Mouse (Mus musculus): Measurements from ENCODE around the gene Zfpm1.

Gene Zfpm1

DNA sequence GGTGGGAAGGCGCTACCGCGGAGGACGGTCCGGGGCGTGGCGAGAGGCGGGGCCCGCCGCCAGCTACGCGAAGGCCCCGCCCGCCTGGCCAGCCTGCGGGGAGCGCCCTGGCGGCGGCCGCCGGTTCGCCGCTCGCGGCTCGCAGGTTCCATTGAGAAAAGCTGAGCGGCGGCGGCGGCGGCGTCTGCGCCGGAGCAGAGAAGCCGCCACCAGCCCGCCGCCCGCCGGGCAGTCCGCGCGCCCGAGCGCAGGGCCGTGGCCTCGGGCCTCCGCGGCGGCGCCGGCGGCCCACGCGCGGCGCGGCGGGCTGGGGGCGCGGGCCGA is at the start of gene Zfpm1:
TSS of gene Zfpm1 (plus strand) at position 107 of the 324 bp plus-strand sequence.
- DNase-seq (ENCODE audit: inconsistent age in 2 of 2, low spot score in 1 of 2) = no peak

DNA sequence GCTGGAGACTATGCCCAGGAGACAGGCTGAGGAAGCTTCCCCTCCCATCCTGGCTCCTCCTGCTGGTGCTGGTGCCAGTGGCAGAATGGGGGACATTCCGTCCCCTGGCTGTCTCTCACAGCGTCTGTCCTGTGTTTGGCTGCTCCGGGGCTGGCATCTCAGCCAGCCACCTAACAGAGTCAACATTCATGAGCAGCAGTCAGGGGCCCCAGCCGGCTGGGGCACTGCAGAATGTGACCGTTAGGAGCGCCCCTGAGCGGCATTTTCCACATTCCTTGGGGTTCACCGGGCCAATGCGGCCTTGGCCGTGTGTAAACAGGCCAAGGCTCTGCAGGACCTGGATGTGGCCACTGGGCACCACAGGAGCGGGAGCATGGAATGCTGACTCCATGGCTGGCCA is 47.9 kb upstream of the Zfpm1 start:
- DNase-seq (ENCODE audit: inconsistent age in 2 of 2, low spot score in 1 of 2) = peak; percentile 74 to 84

DNA sequence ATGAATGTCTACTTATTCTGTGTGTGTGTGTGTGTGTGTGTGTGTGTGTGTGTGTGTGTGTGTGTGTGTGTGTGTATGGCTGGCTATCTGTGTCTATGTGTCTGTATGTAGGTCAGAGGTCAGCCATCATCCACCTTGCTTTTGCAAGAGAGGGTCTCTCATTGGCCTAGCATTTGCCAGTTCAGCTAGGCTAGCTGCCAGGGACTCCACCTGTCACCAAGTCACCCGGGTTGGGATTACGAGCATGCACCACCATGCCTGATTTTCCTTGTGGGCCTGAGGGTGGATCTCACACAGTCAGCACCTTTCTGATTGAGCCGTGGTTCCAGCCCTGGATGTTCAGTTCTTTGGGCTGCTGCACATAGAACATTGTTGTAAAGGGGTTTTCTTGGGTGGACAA is 45.4 kb upstream of the Zfpm1 start:
- DNase-seq (ENCODE audit: inconsistent age in 2 of 2, low spot score in 1 of 2) = no peak

DNA sequence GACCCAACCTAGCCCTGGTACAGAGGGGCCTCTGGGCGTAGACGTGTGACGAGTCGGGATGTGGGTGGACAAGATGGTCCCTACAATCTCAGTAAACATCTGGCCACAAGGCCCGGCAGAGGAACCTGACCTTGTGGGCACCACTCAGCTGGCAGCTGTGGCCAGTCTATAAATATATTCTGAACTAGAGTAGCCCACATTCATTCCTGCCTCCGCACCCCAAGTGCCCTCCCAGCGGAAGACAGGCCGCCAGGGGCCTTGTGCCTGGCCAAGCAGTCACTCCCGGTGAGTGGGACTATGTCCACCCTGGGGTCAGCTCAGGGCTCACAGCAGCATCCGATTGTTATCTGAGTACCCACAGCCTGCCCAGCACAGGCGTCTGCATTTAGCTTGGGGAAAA is 43.7 kb upstream of the Zfpm1 start:
- no peak for DNase-seq (ENCODE audit: inconsistent age in 2 of 2, low spot score in 1 of 2)

DNA sequence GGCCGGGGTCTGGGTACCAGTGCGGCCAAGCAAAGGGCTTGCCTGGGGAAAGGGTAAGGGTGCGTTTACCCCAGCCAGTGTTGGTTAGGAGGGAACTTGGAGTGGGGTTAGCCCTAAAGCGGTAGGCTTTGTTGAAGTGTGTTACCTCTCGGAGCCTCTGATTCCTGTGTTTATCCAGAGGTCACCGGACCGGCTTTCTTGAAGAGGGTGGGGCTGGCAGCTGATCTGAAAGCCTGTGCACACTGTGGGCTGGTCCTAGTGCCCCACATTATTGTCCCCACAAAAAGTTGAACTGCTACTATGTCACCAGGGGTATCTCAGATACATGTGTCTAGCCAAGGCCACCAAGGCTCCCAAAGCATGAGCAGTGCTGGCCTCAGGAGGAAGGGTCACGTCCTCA is 43.2 kb upstream of the Zfpm1 start:
- DNase-seq (ENCODE audit: inconsistent age in 2 of 2, low spot score in 1 of 2) = no peak

DNA sequence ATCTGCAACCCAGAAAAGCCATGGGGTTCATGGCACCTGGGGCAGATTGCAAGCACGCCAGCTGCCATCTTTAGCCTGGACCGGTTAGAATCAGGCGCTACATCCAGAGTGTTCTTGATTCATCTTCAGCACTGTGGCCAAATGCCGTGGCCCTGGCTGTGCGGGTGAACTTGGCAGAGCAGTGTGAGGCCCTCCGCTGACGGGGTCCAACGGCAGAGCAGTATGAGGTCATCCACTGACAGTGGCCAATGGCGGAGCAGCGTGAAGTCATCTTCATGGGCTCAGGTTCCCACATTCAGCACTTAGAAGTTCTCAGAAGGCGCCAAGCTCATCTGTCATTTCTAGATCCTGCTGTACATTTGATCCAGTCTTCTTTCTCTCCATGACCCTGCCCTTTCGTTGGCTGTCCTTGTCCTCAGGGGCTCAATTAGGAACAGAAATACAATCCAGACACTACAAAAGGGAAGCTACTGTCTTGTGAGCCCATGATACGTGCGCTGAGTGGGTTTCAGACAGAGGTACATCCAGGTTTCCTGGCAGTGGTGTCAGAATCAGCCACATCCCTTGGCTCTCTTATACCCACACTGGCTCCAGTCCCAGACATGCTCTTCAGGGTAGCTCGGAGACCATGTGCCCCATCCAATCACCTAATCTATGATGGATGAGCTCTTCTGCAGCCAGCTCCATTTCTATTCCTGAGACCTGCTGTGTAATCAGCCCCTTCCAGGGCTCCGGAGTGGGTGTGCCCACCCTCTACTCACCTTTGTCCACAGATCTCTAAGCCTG is 41.5 kb upstream of the Zfpm1 start:
- DNase-seq (ENCODE audit: inconsistent age in 2 of 2, low spot score in 1 of 2) = no peak

DNA sequence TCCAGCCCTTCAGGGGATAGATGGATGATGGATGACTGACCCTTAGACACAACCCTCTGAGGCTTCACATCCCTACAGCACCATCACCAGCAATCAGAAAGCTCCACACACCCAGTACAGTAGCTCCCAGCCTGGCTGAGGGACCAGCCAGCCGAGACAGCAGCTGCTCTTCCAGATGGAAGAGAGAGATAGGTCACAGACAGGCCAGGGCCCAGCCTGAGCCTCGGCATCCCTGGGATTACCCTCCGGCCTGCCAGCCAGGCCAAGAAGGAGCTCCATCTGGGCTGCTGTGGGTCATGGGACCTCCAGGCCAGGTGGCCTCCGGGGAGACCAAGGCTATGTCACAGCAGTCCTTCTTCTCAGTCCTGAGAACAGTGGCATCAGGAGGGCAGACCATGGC is 38.6 kb upstream of the Zfpm1 start:
- no peak for DNase-seq (ENCODE audit: inconsistent age in 2 of 2, low spot score in 1 of 2)

DNA sequence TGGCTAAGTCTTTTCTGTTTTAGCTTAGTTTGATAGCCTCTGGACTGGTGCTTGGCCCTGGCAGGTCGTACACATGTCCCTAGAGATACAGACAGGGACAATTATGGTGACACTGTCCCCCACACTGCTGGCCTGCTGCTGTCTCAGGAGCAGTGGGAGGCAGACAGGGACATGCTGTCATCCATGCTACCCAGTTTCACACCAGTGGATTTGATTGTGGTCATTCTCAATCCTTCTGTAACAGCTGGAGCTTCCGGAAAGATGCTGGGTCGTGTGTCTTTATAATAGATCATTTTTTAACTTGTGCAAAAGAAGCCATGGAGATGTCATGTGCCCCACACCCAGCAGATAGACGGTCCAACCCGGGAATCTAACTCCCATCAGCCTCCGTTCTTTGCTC is 36.8 kb upstream of the Zfpm1 start:
- no peak for DNase-seq (ENCODE audit: inconsistent age in 2 of 2, low spot score in 1 of 2)

DNA sequence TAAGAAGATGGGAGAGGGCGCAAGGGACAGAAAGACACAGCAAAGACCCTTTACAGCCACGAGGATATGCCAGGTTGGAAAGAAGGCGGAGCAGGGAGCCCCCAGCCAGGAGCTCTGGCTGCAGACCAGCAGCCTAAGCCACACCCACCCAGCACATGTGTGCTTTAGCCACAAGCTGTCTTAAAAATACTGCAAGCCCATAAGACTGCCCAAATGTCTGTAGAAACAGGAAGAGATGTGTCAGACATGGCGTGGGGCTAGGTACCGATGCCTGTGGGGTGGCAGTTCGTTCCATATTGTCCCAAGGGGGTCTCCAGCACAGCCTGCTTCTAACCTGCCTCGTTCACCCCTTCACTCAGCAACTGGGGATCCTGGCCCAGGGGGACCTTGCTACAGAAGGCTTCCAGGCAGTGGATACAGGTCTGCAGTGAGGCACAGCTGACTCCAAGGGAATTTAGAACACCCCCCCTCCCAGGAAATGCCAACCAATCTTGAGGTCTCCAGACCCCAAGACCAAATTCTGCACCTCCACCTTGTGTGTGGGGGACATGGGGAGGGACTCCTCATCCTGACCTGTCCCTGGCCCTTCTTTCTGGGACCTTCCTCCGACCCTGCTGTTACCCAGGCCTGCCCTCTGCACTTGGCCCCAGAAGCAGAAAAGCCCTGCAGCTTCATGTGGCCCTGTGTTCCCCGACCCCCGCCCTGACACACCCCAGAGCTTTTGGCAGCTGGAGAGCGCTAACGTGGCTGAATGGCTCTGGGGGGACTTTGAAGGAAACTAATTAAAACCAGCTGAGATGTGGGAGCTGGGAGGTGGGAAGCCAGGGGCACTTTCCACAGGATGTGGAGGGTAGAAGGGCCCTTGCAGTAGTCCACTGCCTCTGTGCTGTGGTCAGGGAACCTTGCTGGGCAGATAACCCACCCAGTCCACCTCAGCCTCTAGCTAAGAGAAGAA is 35.4 kb upstream of the Zfpm1 start:
- DNase-seq (ENCODE audit: inconsistent age in 2 of 2, low spot score in 1 of 2) = no peak

DNA sequence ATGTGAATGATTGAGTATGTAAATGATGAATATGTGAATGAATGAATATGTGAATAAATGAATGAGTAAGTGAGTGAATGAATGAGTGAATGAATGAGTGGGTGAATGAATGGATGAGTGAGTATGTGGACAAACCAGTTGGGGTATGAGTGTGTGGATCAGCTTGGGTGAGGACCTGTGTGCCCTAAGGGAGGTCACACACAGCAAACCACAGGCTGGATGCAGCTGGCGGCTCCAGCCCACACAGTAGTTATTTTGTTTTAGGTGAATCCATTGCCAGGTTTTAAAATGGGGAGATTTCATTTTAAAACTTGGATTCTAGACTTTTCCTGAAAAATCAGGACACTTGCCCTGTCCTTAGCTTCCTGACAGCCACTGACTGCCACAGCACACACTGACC is 30.2 kb upstream of the Zfpm1 start:
- no peak for DNase-seq (ENCODE audit: inconsistent age in 2 of 2, low spot score in 1 of 2)

DNA sequence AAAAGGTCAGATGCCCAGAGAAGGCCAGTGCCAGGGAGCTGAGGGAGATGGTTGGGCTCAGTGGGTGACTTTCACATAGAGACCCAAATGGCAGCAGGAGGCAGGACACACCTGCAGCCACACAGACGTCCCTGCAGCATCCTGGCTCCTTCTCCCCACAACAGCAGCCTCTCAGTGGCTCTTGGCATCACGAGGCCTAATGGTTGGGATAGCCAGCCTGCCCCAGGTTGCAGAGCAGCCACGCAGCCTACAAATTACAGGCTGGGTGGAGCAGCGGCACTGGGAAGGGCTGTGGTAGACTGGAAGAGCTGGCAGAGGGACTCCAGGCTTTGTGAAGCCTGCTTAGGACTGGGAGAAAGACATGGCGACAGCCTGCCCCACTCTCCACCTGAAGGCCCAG is 29.6 kb upstream of the Zfpm1 start:
- no peak for DNase-seq (ENCODE audit: inconsistent age in 2 of 2, low spot score in 1 of 2)

DNA sequence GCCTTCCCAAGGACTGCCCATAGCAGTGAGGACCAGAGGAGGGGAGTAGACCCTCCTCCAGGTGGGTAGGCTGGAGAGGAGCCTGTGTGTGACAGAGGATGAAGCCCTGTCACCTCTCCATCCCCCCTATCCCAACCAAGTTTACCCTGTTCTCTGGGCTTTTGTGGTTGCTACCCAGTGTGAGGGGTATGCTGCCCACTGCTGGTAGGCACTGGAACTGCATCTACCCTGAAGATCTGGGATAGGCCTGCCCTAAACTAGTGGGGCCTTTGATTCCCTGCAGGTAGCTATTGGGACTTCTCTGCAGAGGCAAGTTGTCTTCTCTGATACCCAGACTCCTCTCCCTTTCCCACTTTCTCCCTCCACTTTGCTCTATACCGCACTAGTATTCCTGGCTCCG is 22.6 kb upstream of the Zfpm1 start:
- DNase-seq (ENCODE audit: inconsistent age in 2 of 2, low spot score in 1 of 2) = peak; percentile 61 to 90

DNA sequence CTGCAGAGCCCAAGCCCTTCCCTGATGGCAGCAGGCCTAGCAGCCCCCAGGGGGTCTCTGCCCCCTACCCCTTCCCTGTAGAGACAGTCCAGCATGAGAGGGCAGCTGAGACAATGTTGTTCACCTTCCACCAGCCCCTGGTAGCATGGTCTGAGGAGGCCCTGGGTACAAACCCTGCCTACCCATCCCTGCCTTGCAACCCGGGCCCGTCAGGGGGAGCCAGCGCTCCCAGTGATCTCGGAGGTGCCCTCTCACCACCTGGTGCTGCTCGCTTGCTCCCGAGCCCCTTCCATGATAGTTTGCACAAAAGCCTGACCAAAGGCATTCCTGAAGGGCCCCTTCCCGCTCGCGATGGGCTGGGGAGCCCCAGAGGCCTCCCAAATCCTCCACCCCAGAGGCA is 21.2 kb upstream of the Zfpm1 start:
- no peak for DNase-seq (ENCODE audit: inconsistent age in 2 of 2, low spot score in 1 of 2)

DNA sequence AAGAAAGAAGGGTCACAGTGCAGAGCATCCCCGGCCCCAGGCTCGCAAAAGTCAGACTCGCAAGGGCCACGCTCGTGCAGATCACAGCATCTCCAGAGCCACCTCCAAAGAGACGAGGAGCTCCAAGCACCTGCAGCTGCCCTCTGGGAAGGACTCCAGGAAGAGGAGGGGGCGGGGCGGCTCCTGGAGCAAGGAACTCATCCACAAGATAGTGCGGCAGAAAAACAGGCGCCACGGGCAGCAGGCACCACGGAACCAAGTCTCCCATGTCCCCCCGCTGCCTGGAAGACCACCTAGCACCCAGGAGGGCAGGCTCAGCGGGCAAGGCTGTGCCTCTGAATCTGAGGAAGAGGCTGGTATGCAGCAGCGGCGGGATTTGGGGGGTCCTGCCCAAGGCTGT is 19.1 kb upstream of the Zfpm1 start:
- no peak for DNase-seq (ENCODE audit: inconsistent age in 2 of 2, low spot score in 1 of 2)

DNA sequence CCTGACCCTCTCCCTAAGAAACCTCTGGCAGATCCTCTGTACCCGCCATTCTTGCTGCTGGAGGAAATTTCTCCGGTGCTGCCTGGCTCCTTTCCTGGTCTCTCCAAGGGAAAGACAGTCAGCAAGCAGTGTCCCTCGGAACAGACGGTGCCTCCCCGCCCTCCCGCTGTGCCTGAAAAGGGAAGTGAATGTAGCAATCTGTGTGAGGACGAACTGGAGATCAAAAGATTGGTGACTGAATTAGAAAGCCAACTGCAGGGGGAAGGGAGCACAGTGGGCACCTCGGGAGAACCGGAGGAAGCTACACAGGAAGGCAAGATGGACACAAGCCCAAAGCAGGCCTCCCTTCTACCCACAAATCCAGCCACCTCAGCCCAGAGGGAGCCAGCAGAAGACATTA is 17.7 kb upstream of the Zfpm1 start:
- peak in 1 of 2 experiments; percentile 36 for DNase-seq (ENCODE audit: inconsistent age in 2 of 2, low spot score in 1 of 2)

DNA sequence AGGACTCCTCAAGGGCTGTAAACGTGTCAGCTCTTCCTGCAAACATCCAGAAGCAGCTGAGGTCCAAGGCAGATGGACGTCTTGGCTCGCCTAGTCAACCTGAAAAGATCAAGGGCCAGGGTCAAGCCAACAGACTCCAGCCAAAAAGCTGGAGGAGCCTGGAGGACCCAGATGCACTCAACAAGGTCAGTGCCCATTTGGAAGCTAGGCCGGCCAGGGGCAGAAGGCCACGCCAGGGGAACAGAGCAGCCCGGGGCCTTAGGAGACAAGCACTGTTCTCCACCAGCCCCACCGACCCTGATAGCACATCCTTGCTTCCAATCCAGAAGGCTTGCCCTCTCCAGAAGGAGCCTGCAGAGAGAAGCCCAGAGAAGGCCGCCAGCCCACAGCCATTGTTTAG is 16.4 kb upstream of the Zfpm1 start:
- peak in 1 of 2 experiments; percentile 29 for DNase-seq (ENCODE audit: inconsistent age in 2 of 2, low spot score in 1 of 2)

DNA sequence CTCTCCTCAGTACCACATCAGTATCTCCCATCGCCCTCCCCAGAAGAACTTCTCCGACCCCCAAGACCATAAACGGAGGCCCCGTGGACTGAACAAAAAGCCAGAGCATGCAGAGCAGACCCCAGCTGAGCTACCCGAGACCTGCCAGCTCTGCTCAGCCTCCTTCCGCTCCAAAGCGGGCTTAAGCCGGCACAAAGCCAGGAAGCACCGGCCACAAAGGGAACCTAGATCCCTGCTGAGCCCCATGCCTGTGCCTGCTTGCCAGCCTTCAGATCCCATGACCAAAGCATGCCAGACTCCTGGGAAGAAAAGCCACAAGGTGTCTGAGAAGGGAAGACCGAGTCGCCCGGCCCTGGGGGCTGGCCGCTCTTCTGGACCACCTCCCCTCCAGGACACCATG is 15.1 kb upstream of the Zfpm1 start:
- DNase-seq (ENCODE audit: inconsistent age in 2 of 2, low spot score in 1 of 2) = no peak

DNA sequence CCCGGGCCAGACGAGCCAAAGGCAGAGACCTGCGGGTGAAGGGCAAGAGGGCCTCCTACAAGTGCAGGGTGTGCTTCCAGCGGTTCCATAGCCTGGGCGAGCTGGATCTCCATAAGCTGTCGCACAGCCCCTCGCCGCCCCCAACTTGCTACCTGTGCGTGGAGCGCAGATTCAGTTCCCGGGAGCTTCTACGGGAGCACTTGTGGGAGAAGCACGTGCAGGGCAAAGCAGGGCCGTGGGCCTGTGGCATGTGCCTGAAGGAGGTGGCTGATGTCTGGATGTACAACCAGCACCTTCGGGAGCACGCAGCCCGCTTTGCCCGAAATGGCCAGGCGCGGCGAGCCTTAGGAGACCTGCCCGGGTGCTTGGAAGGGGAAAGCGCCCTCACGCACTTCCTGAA is 13.1 kb upstream of the Zfpm1 start:
- peak in 1 of 2 experiments; percentile 11 for DNase-seq (ENCODE audit: inconsistent age in 2 of 2, low spot score in 1 of 2)

DNA sequence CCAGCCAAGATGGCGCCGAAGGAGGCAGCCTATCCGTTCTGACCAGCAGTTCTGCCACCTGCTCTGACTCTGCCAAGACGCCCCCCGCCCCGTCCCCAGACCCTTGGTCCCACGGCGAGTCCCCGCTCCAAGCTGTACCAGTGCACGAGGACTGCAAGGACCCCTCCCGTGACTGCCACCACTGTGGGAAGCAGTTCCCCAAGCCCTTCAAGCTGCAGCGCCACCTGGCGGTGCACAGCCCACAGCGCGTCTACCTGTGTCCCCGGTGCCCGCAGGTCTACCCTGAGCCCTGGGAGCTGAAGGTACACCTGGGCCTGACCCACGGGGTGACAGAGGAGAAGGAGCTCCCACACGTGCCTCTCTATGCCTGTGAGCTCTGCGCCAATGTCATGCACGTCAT is 12.5 kb upstream of the Zfpm1 start:
- DNase-seq (ENCODE audit: inconsistent age in 2 of 2, low spot score in 1 of 2) = peak; percentile 75 to 93

DNA sequence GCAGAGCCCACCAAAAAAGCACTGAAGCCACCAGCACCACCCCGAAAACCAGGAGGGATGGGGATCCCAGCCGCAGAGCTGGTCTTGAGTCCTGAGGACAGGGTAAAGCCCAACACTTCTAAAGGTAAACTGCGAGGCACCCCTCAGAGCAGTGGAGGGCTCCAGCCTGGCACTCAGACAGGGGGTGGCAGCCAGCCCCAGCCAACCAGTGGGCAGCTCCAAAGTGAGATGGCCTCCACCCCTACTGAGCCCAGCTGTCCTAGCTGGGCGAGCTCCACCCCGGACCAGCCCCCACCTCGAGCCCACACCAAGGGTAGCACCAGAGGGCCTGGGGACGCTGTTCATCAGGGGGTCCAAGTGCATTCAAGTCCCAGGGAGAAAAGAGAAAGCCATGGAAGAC is 11.4 kb upstream of the Zfpm1 start:
- DNase-seq (ENCODE audit: inconsistent age in 2 of 2, low spot score in 1 of 2) = no peak

DNA sequence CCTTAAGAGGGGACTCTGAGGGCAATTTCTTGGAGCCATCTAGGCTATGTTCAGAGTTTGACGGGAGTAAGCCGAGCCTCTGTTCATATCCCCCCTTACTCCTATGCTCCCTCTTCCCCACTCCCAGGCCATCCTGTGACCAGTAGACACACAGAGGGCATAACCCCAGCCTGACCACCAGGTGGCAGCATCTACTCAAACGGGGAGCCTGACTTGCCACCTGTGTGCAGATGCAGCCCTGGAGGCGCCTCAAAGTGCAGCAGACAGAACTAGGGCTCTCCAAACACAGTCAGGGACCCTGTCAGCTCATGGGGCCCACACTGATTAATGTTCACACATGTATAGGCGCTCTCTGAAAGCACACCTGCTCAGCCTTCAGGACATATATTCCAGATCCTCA is 8.8 kb upstream of the Zfpm1 start:
- peak; percentile 84 to 92 for DNase-seq (ENCODE audit: inconsistent age in 2 of 2, low spot score in 1 of 2)

DNA sequence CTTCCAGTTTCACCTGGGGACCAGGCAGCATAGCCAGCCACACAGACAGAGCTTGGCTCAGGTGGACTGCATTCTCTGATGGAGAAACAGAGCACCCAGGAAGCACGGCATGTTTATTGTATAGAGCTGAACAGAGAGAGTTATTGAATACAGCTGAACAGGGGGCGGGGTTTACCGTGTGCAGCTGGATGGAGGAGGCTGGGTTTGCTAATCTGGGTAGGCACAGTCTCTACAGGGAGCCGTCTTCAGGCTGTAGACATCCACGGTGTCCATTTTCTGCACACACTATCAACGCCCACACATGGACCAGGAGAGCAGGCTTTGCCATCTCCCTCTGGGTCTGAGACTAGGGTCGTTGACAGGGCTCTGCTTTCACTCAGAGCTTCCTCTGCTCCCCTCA is 8.1 kb upstream of the Zfpm1 start:
- DNase-seq (ENCODE audit: inconsistent age in 2 of 2, low spot score in 1 of 2) = no peak
